ENCODE assay signal across 9 mouse cellular contexts in genomic region chr10:96685991-96686601, GRCm38 (mm10).
DNase-seq lines count a peak whose midpoint lies in the region; ATAC-seq lines count a peak whose summit lies in the region.
"Had no signal": no experiment of that assay in that cellular context is flagged by ENCODE, and none has a peak within 500 bp of the region (broad histone marks: within the 10 kb centered on the region; RNA-seq: fewer than 3 reads in every experiment).

No protein-coding gene starts in this region.

- DNase-seq in spleen, postnatal 36 days (ENCODE audit: low spot score in 2 of 2) = peak; percentile 18 to 43
- DNase-seq in spleen, adult 18-20 months = no peak
- peak; percentile 19 for DNase-seq in gonadal fat pad, adult 2 months (ENCODE audit: low read depth)
- no peak for DNase-seq in layer of hippocampus, adult 8-10 months (ENCODE audit: low spot score in 2 of 2)
- no peak for DNase-seq in cerebellum, adult 11-12 months

- H3K4me3 ChIP-seq in liver, embryonic 12.5 days = no peak overlapping the region
- no peak overlapping the region for H3K4me3 ChIP-seq in stomach, embryonic 14.5 days (ENCODE audit: low read depth, low read length)
- H3K4me3 ChIP-seq: megakaryocyte, embryonic 14.5 days had no signal

- no peaks in the 10 kb centered on the region for H3K36me3 ChIP-seq in liver, embryonic 12.5 days
- H3K36me3 ChIP-seq in stomach, embryonic 14.5 days (ENCODE audit: control insufficient read depth, insufficient read depth, low read length) = no peaks in the 10 kb centered on the region

- ATAC-seq in liver, embryonic 12.5 days = peak; percentile 28; the same call in 1 of the 2 replicates
- ATAC-seq in stomach, embryonic 14.5 days (ENCODE audit: insufficient number of reproducible peaks, insufficient read depth, low FRiP score, low read depth) = no peak
- ATAC-seq in cerebellum, adult (ENCODE audit: insufficient number of reproducible peaks, low FRiP score, low TSS enrichment) = no peak

- H3K4me2 ChIP-seq in liver, embryonic 12.5 days = no peak overlapping the region
- H3K4me2 ChIP-seq in stomach, embryonic 14.5 days (replicated peaks; ENCODE audit: low read depth, low read length) = no peak overlapping the region

- H3K27ac ChIP-seq in liver, embryonic 12.5 days = peak overlapping the region; percentile 59
- H3K27ac ChIP-seq in stomach, embryonic 14.5 days (ENCODE audit: low read length) = peak overlapping the region; percentile 45; the same call in 1 of the 2 replicates

- H3K27me3 ChIP-seq in liver, embryonic 12.5 days (replicated peaks) = no peaks in the 10 kb centered on the region
- no peaks in the 10 kb centered on the region for H3K27me3 ChIP-seq in stomach, embryonic 14.5 days (ENCODE audit: control insufficient read depth, insufficient read depth, low read length)
- H3K27me3 ChIP-seq: megakaryocyte, embryonic 14.5 days had no signal

- peaks cover 14% of the 10 kb centered on the region; the same call in 1 of the 2 replicates for H3K4me1 ChIP-seq in liver, embryonic 12.5 days
- peaks cover 16% of the 10 kb centered on the region for H3K4me1 ChIP-seq in stomach, embryonic 14.5 days (ENCODE audit: control insufficient read depth, insufficient read depth, low read length)
- H3K4me1 ChIP-seq: megakaryocyte, embryonic 14.5 days had no signal

- 32% methylated on average over 5 of the region's 5 CpGs for WGBS in liver, embryonic 12.5 days (ENCODE audit: insufficient replicate concordance)
- 16% methylated on average over 5 of the region's 5 CpGs for WGBS in stomach, embryonic 14.5 days

- no peaks in the 10 kb centered on the region for H3K9me3 ChIP-seq in liver, embryonic 12.5 days (replicated peaks)
- no peaks in the 10 kb centered on the region for H3K9me3 ChIP-seq in stomach, embryonic 14.5 days (ENCODE audit: control insufficient read depth, low read depth, low read length)

- no peak overlapping the region for H3K9ac ChIP-seq in liver, embryonic 12.5 days
- H3K9ac ChIP-seq in stomach, embryonic 14.5 days (replicated peaks; ENCODE audit: low read depth, low read length) = no peak overlapping the region

Comparison
In these comparisons a context has a peak if more than half of its experiments do, and no peak if none do; other contexts are left out.
1. DNase-seq: peak in spleen, postnatal 36 days (2 of 2) and gonadal fat pad, adult 2 months (single experiment); none in spleen, adult 18-20 months (0 of 2), layer of hippocampus, adult 8-10 months (0 of 2) and cerebellum, adult 11-12 months (single experiment).